Mouse (Mus musculus) megakaryocyte, embryonic 14.5 days (primary cell): ENCODE results near the gene Art1.

Experiments used
- FLI1 ChIP-seq: IDR thresholded peaks from 2 replicates; pipeline ENCODE4 v1.6.1; 2012; ENCODE audit warnings: low read length, inconsistent platforms, mixed read lengths
- GATA1 ChIP-seq: IDR thresholded peaks from 3 replicates; pipeline ENCODE4 v1.6.1; 2012; ENCODE audit warnings: mixed read lengths, low read length, inconsistent platforms, borderline replicate concordance

- TF ChIP-seq GATA1 (no peak), FLI1 (no peak)
Measured at GRCm38 (mm10) chr7:102109746-102110145, 8.2 kb downstream of the Art1 start.
